Mouse (Mus musculus) CH12.LX (cell line): Measurements from ENCODE around the gene Cyp2d10. TPM values are rescaled to one million over a fixed set of nuclear protein-coding genes. Genes with fewer than 3 reads are reported as not detected.
A peak's percentile ranks its signal among the peaks of the same experiment; 100 is the strongest.

ENCODE experiments used
- DNase-seq: peaks from one replicate; pipeline ENCODE4 v3.0.0-alpha.2; 2013; ENCODE audit errors: extremely low read depth
- H3K27ac ChIP-seq: 2 replicates; pipeline ENCODE4 v1.5.1; 2012; ENCODE audit warnings: low read depth, mild to moderate bottlenecking, control low read depth, moderate library complexity; ENCODE audit not compliant: insufficient read depth
- H3K27me3 ChIP-seq: replicated peaks from 2 replicates; pipeline ENCODE3; 2012; ENCODE audit warnings: inconsistent platforms
- H3K36me3 ChIP-seq, 2 experiments: replicated peaks in 1 of 2; 2 replicates each; pipeline versions ENCODE3 to v1.6.1; 2012; ENCODE audit warnings: inconsistent platforms in 1 of 2, low read length in 1 of 2, mild to moderate bottlenecking in 1 of 2, mixed read lengths in 1 of 2, moderate library complexity in 1 of 2; ENCODE audit not compliant: control insufficient read depth in 1 of 2, insufficient read depth in 1 of 2
- H3K4me1 ChIP-seq, 2 experiments: 2 replicates each; pipeline ENCODE4 v1.6.1; 2012; ENCODE audit warnings: inconsistent platforms in 1 of 2, moderate library complexity in 1 of 2; ENCODE audit not compliant: insufficient read depth in 2 of 2, control insufficient read depth in 1 of 2
- H3K4me2 ChIP-seq: 2 replicates; pipeline ENCODE4 v1.6.1; 2012; ENCODE audit warnings: low read depth, mild to moderate bottlenecking, control low read depth; ENCODE audit not compliant: poor library complexity, insufficient read depth, severe bottlenecking
- H3K4me3 ChIP-seq, 3 experiments: fragments of 150-350 bp in 1 of 3; sonication (generic) in 1 of 3; replicated peaks in 1 of 3; 2 replicates each; pipeline versions ENCODE3 to v1.5.1; 2011 to 2012; ENCODE audit warnings: low read depth in 2 of 3, low read length in 2 of 3, mild to moderate bottlenecking in 2 of 3, moderate library complexity in 2 of 3, control low read depth in 1 of 3, improper control_type of control experiment in 1 of 3, inconsistent platforms in 1 of 3, mixed read lengths in 1 of 3; ENCODE audit not compliant: poor library complexity in 1 of 3
- H3K79me2 ChIP-seq: replicated peaks from 2 replicates; pipeline ENCODE4 v1.6.1; 2012; ENCODE audit warnings: mild to moderate bottlenecking, moderate library complexity; ENCODE audit not compliant: control insufficient read depth, poor library complexity, insufficient read depth, severe bottlenecking; ENCODE audit errors: extremely low read depth
- H3K9ac ChIP-seq: 2 replicates; pipeline ENCODE4 v1.6.1; 2012; ENCODE audit warnings: low read depth, mild to moderate bottlenecking, control low read depth, moderate library complexity; ENCODE audit not compliant: insufficient read depth
- H3K9me3 ChIP-seq: replicated peaks from 2 replicates; pipeline ENCODE3; 2012; ENCODE audit warnings: low read length, inconsistent platforms, mixed read lengths
- BHLHE40 ChIP-seq: IDR thresholded peaks from 2 replicates; pipeline ENCODE4 v1.6.1; 2011; ENCODE audit warnings: mild to moderate bottlenecking, low read depth, low read length, improper control_type of control experiment
- CHD1 ChIP-seq: IDR thresholded peaks from 2 replicates; pipeline ENCODE4 v1.6.1; 2012; ENCODE audit warnings: low read depth, low read length, improper control_type of control experiment, inconsistent platforms
- CHD2 ChIP-seq: IDR thresholded peaks from 2 replicates; pipeline ENCODE4 v1.6.1; 2011; ENCODE audit warnings: low read length, improper control_type of control experiment
- E2F4 ChIP-seq: IDR thresholded peaks from 2 replicates; pipeline ENCODE4 v1.6.1; 2011; ENCODE audit warnings: low read depth, low read length, improper control_type of control experiment; ENCODE audit not compliant: insufficient replicate concordance
- ETS1 ChIP-seq: conservative IDR thresholded peaks from 2 replicates; pipeline ENCODE4 v1.6.1; 2012; ENCODE audit warnings: low read depth, mild to moderate bottlenecking, inconsistent platforms, low read length, improper control_type of control experiment, moderate library complexity
- GABPA ChIP-seq: IDR thresholded peaks from 2 replicates; pipeline ENCODE4 v1.6.1; 2012; ENCODE audit warnings: low read depth, low read length, improper control_type of control experiment, inconsistent platforms; ENCODE audit not compliant: insufficient replicate concordance
- IRF4 ChIP-seq: IDR thresholded peaks from 2 replicates; pipeline ENCODE4 v1.6.1; 2014; ENCODE audit warnings: low read depth, mild to moderate bottlenecking, inconsistent platforms, low read length, improper control_type of control experiment
- JUN ChIP-seq: IDR thresholded peaks from 2 replicates; pipeline ENCODE4 v1.6.1; 2011; ENCODE audit warnings: low read depth, mild to moderate bottlenecking, low read length, improper control_type of control experiment, moderate library complexity; ENCODE audit not compliant: insufficient read depth
- JUND ChIP-seq: conservative IDR thresholded peaks from 2 replicates; pipeline ENCODE4 v1.6.1; 2011; ENCODE audit warnings: low read depth, low read length, improper control_type of control experiment
- KAT2A ChIP-seq: IDR thresholded peaks from 2 replicates; pipeline ENCODE4 v1.6.1; 2012; ENCODE audit warnings: low read length, improper control_type of control experiment, inconsistent platforms; ENCODE audit not compliant: insufficient replicate concordance
- MAX ChIP-seq: IDR thresholded peaks from 2 replicates; pipeline ENCODE4 v1.6.1; 2011; ENCODE audit warnings: low read length, improper control_type of control experiment
- MAZ ChIP-seq: IDR thresholded peaks from 2 replicates; pipeline ENCODE4 v1.6.1; 2012; ENCODE audit warnings: low read depth, mild to moderate bottlenecking, inconsistent platforms, low read length, improper control_type of control experiment, moderate library complexity
- MEF2A ChIP-seq: IDR thresholded peaks from 2 replicates; pipeline ENCODE4 v1.6.1; 2014; ENCODE audit warnings: low read depth, mild to moderate bottlenecking, inconsistent platforms, low read length, improper control_type of control experiment, borderline replicate concordance
- MXI1 ChIP-seq: IDR thresholded peaks from 2 replicates; pipeline ENCODE4 v1.6.1; 2011; ENCODE audit warnings: mild to moderate bottlenecking, low read depth, low read length, improper control_type of control experiment
- MYC ChIP-seq: IDR thresholded peaks from 2 replicates; pipeline ENCODE4 v1.6.1; 2011; ENCODE audit warnings: low read depth, mild to moderate bottlenecking, improper control_type of control experiment, low read length
- NELFE ChIP-seq: IDR thresholded peaks from 2 replicates; pipeline ENCODE4 v1.6.1; 2011; ENCODE audit warnings: low read depth, low read length, improper control_type of control experiment
- NRF1 ChIP-seq: IDR thresholded peaks from 2 replicates; pipeline ENCODE4 v1.6.1; 2014; ENCODE audit warnings: low read depth, mild to moderate bottlenecking, inconsistent platforms, low read length, improper control_type of control experiment, moderate library complexity
- PAX5 ChIP-seq: IDR thresholded peaks from 2 replicates; pipeline ENCODE4 v1.6.1; 2012; ENCODE audit warnings: low read length, inconsistent platforms, mixed read lengths
- POLR2A ChIP-seq: IDR thresholded peaks from 2 replicates; pipeline ENCODE4 v1.6.1; 2011; ENCODE audit warnings: low read depth, mild to moderate bottlenecking, improper control_type of control experiment, low read length
- RAD21 ChIP-seq: IDR thresholded peaks from 2 replicates; pipeline ENCODE4 v1.6.1; 2011; ENCODE audit warnings: low read depth, mild to moderate bottlenecking, low read length, improper control_type of control experiment, moderate library complexity
- RCOR1 ChIP-seq: conservative IDR thresholded peaks from 2 replicates; pipeline ENCODE4 v1.6.1; 2012; ENCODE audit warnings: low read depth, mild to moderate bottlenecking, inconsistent platforms, low read length, improper control_type of control experiment
- TCF12 ChIP-seq: IDR thresholded peaks from 2 replicates; pipeline ENCODE4 v1.6.1; 2014; ENCODE audit warnings: low read depth, mild to moderate bottlenecking, inconsistent platforms, low read length, improper control_type of control experiment
- USF2 ChIP-seq: conservative IDR thresholded peaks from 2 replicates; pipeline ENCODE4 v1.6.1; 2011; ENCODE audit warnings: low read depth, low read length, improper control_type of control experiment
- ZC3H11A ChIP-seq: IDR thresholded peaks from 2 replicates; pipeline ENCODE4 v1.6.1; 2012; ENCODE audit warnings: low read depth, mild to moderate bottlenecking, inconsistent platforms, low read length, improper control_type of control experiment
- ZKSCAN1 ChIP-seq: IDR thresholded peaks from 2 replicates; pipeline ENCODE4 v1.6.1; 2012; ENCODE audit warnings: low read depth, inconsistent platforms, low read length, improper control_type of control experiment, borderline replicate concordance
- ZMIZ1 ChIP-seq: IDR thresholded peaks from 2 replicates; pipeline ENCODE4 v1.6.1; 2012; ENCODE audit warnings: low read depth, mild to moderate bottlenecking, inconsistent platforms, low read length, improper control_type of control experiment
- ZNF384 ChIP-seq: IDR thresholded peaks from 2 replicates; pipeline ENCODE4 v1.6.1; 2012; ENCODE audit warnings: low read depth, low read length, improper control_type of control experiment, inconsistent platforms
- dilution Hi-C: fragments of 300-500 bp; cut with MboI; formaldehyde crosslinking; loops from 2 replicates; pipeline ENCODE4 v1.14.3; 2020; ENCODE audit warnings: low sequenced_read_pairs; ENCODE audit not compliant: extremely low pct_unique_long_range_greater_than_20kb, extremely low pct_ligation_motif_present
- in situ Hi-C: fragments of 300-500 bp; cut with MboI; formaldehyde crosslinking; loops from 3 replicates; pipeline ENCODE4 v1.14.3; 2019; ENCODE audit warnings: low sequenced_read_pairs, low pct_ligation_motif_present, low pct_unique_long_range_greater_than_20kb, mixed read lengths
- polyA plus RNA-seq: library from polyadenylated mRNA; unstranded; fragments of >175 nt; gene quantifications from 2 replicates; pipeline ENCODE4 v1.2.1, GENCODE M21; 2012; ENCODE audit warnings: low read depth; ENCODE audit not compliant: insufficient read length
- total RNA-seq, 2 experiments: library from RNA; depleted of rRNA; stranded (reverse); fragments of 300-350 nt in 1 of 2; fragments of >200 nt in 1 of 2; gene quantifications; 2 replicates each; pipeline ENCODE4 v1.2.3; 2012 to 2014

The Cyp2d10 gene
- total and polyA plus RNA-seq, 3 experiments = not detected

GRCm38 (mm10) chr15:82358431-82359260 is 48.3 kb downstream of the Cyp2d10 start:
- no peak for TF ChIP-seq MAX
- no peak for TF ChIP-seq PAX5
- no peak for TF ChIP-seq MEF2A
- TF ChIP-seq MXI1 = no peak
- TF ChIP-seq RAD21 = no peak
- TF ChIP-seq ZC3H11A = no peak
- TF ChIP-seq ZMIZ1 = no peak
- TF ChIP-seq E2F4 = no peak
- no peak for TF ChIP-seq ZNF384
- TF ChIP-seq MYC = no peak
- no peak for TF ChIP-seq JUN
- TF ChIP-seq BHLHE40 = no peak
- no peak for TF ChIP-seq USF2
- no peak for TF ChIP-seq TCF12
- no peak for TF ChIP-seq ZKSCAN1
- TF ChIP-seq NELFE = no peak
- TF ChIP-seq KAT2A = no peak
- Histone ChIP-seq H3K4me3 (no peak overlapping the region), H3K36me3 (no peaks in the 10 kb centered on the region), H3K4me2 (no peak overlapping the region), H3K27ac (no peak overlapping the region), H3K27me3 (no peaks in the 10 kb centered on the region), H3K9me3 (peaks cover 2% of the 10 kb centered on the region), H3K9ac (no peak overlapping the region), H3K79me2 (peaks cover 1% of the 10 kb centered on the region; the same call in 1 of the 2 replicates), H3K4me1 (peaks cover 0 to 4% of the 10 kb centered on the region in 2 experiments; a peak in 2 of 4 replicates)
- DNase-seq = no peak
- dilution Hi-C loops = no loop called here
- in situ Hi-C loops = loop anchor here (10.0 kb wide), 1 partner anchor 56 kb away; no protein-coding TSS in a partner anchor

GRCm38 (mm10) chr15:82354126-82354945 is 52.7 kb downstream of the Cyp2d10 start, which contains the start of gene Ndufa6:
Ndufa6 (minus strand) TSS chr15:82354322.
- Histone ChIP-seq H3K9ac (peak within 1 kb of the TSS; percentile 87), H3K9me3 (peaks cover 2% of the 10 kb centered on the region), H3K27me3 (no peaks in the 10 kb centered on the region), H3K4me2 (peak within 1 kb of the TSS; percentile 68), H3K4me3 (peak within 1 kb of the TSS; percentile 89 to 97 (median 96)), H3K79me2 (peaks cover 13% of the 10 kb centered on the region), H3K36me3 (peaks cover 13 to 26% of the 10 kb centered on the region in 2 experiments), H3K27ac (0 out of 2 replicates have a peak within 1 kb of the TSS, but pooled peaks have one; percentile 27), H3K4me1 (peaks cover 0 to 22% of the 10 kb centered on the region in 2 experiments; a peak in 2 of 4 replicates)
- DNase-seq = peak; percentile 97
- in situ Hi-C loops = loop anchor here (10.0 kb wide), 1 partner anchor 60 kb away; no protein-coding TSS in a partner anchor
- dilution Hi-C loops = no loop called here
- TF ChIP-seq NRF1 (peak; percentile 99), RCOR1 (no peak), POLR2A (peak; percentile 96), KAT2A (0 out of 2 replicates have a peak, but pooled peaks have one; percentile 59), MEF2A (peak; percentile 71; the same call in 1 of the 2 replicates), JUN (no peak), ZKSCAN1 (no peak), CHD1 (no peak), ZMIZ1 (peak; percentile 90), USF2 (no peak), RAD21 (peak; percentile 65), CHD2 (no peak), GABPA (no peak), ETS1 (no peak), PAX5 (no peak), IRF4 (peak; percentile 59; the same call in 1 of the 2 replicates), BHLHE40 (peak; percentile 92), MAZ (no peak), JUND (no peak)
